Mouse (Mus musculus): ENCODE data around the gene Slc35f1. TPM values are rescaled to one million over a fixed set of nuclear protein-coding genes. Genes with fewer than 3 reads are reported as not detected.

Gene Slc35f1
- total and polyA plus RNA-seq, 2 experiments from 2014 or later, result 35.2 to 111 TPM

GRCm38 (mm10) chr10:52807808-52808207 lies 117.5 kb downstream of the Slc35f1 start:
- no peak overlapping the region for H3K4me2 ChIP-seq (ENCODE audit: low read depth, low read length, poor library complexity, severe bottlenecking)
- no peak for TF ChIP-seq CTCF (IDR thresholded peaks at IDR 0.05)
- no peak overlapping the region for H3K9ac ChIP-seq (replicated peaks; ENCODE audit: low read length, poor library complexity, severe bottlenecking)
- H3K27me3 ChIP-seq (ENCODE audit: insufficient read depth, low read length), result no peaks in the 10 kb centered on the region
- no peaks in the 10 kb centered on the region for H3K9me3 ChIP-seq (ENCODE audit: low read length)
- H3K4me3 ChIP-seq (ENCODE audit: low read depth, low read length), result no peak overlapping the region
- H3K36me3 ChIP-seq (ENCODE audit: insufficient read depth, low read length), result no peaks in the 10 kb centered on the region
- no peak for DNase-seq (ENCODE audit: low spot score)
- H3K4me1 ChIP-seq (ENCODE audit: insufficient read depth, low read length), result no peaks in the 10 kb centered on the region
- ATAC-seq (ENCODE audit: low FRiP score), result no peak
- 32% methylated on average over 2 of the region's 2 CpGs for WGBS
- H3K27ac ChIP-seq (ENCODE audit: low read depth, low read length), result no peak overlapping the region

DNA sequence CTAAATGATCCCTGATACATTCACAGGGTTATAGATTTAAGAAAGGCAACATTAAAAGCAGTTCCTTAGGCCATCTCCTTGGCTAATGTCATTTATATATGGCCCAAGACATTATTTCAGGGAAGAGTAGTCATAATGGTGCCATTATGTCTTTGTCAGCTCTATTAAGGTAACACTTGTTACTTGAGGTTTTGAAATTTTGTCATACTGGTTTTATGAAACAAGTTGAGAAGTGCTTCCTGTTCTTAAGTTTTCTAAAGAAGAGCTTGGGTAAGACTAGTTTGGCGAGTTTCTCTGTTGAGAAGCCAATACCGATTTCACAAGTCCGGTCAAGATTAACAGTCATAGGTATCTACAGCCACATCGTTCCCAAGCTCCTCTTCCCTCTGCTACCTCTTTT lies 122.5 kb downstream of the Slc35f1 start:
- DNase-seq (ENCODE audit: low spot score) (no peak), ATAC-seq (ENCODE audit: low FRiP score) (no peak)
- H3K27ac ChIP-seq (ENCODE audit: low read depth, low read length), result no peak overlapping the region
- no peak overlapping the region for H3K4me3 ChIP-seq (ENCODE audit: low read depth, low read length)
- no peak for TF ChIP-seq CTCF (IDR thresholded peaks at IDR 0.05)
- H3K36me3 ChIP-seq (ENCODE audit: insufficient read depth, low read length), result no peaks in the 10 kb centered on the region
- H3K27me3 ChIP-seq (ENCODE audit: insufficient read depth, low read length), result no peaks in the 10 kb centered on the region
- H3K9ac ChIP-seq (replicated peaks; ENCODE audit: low read length, poor library complexity, severe bottlenecking), result no peak overlapping the region
- no peaks in the 10 kb centered on the region for H3K4me1 ChIP-seq (ENCODE audit: insufficient read depth, low read length)
- no peak overlapping the region for H3K4me2 ChIP-seq (ENCODE audit: low read depth, low read length, poor library complexity, severe bottlenecking)
- H3K9me3 ChIP-seq (ENCODE audit: low read length), result no peaks in the 10 kb centered on the region
- 93% methylated on average over 4 of the region's 4 CpGs for WGBS

GRCm38 (mm10) chr10:52814358-52814757 lies 124.0 kb downstream of the Slc35f1 start:
- no peaks in the 10 kb centered on the region for H3K4me1 ChIP-seq (ENCODE audit: insufficient read depth, low read length)
- WGBS, result 77% methylated on average over 5 of the region's 5 CpGs
- DNase-seq (ENCODE audit: low spot score), result no peak
- H3K4me3 ChIP-seq (ENCODE audit: low read depth, low read length), result no peak overlapping the region
- no peaks in the 10 kb centered on the region for H3K9me3 ChIP-seq (ENCODE audit: low read length)
- H3K27ac ChIP-seq (ENCODE audit: low read depth, low read length), result no peak overlapping the region
- no peaks in the 10 kb centered on the region for H3K36me3 ChIP-seq (ENCODE audit: insufficient read depth, low read length)
- no peak for TF ChIP-seq CTCF (IDR thresholded peaks at IDR 0.05)
- H3K27me3 ChIP-seq (ENCODE audit: insufficient read depth, low read length), result no peaks in the 10 kb centered on the region
- no peak overlapping the region for H3K4me2 ChIP-seq (ENCODE audit: low read depth, low read length, poor library complexity, severe bottlenecking)
- ATAC-seq (ENCODE audit: low FRiP score), result no peak
- H3K9ac ChIP-seq (replicated peaks; ENCODE audit: low read length, poor library complexity, severe bottlenecking), result no peak overlapping the region

- Histone ChIP-seq H3K4me1 (ENCODE audit: insufficient read depth, low read length) (no peaks in the 10 kb centered on the region), H3K4me3 (ENCODE audit: low read depth, low read length) (no peak overlapping the region), H3K4me2 (ENCODE audit: low read depth, low read length, poor library complexity, severe bottlenecking) (no peak overlapping the region), H3K27ac (ENCODE audit: low read depth, low read length) (no peak overlapping the region), H3K27me3 (ENCODE audit: insufficient read depth, low read length) (no peaks in the 10 kb centered on the region), H3K9me3 (ENCODE audit: low read length) (no peaks in the 10 kb centered on the region), H3K36me3 (ENCODE audit: insufficient read depth, low read length) (no peaks in the 10 kb centered on the region), H3K9ac (replicated peaks; ENCODE audit: low read length, poor library complexity, severe bottlenecking) (no peak overlapping the region)
- TF ChIP-seq CTCF (IDR thresholded peaks at IDR 0.05), result 0 out of 2 replicates have a peak, but pooled peaks have one; percentile 12
- DNase-seq (ENCODE audit: low spot score) (no peak), ATAC-seq (ENCODE audit: low FRiP score) (no peak)
- 93% methylated on average over 1 of the region's 1 CpGs for WGBS
These were observed 129.3 kb downstream of the Slc35f1 start for GRCm38 (mm10) chr10:52819661-52820060.

DNA sequence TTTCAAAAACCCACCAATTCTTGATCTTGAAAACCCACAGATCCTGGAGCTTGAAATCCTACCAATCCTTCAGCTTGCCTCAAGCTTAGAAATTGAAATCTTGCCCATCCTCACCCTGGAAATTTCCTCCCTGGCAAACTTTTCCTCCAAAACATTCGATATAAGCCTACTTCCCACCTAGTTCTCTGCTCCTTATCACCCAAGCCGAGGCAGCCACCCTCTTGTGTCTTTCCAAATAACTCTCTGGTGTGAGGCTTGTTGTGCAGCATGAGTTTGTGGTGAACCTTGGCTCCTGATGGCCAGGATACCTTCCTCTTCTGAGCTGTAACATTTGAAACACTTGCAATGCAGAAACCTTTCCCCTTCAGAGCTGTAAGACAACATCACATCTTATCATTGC lies 132.6 kb downstream of the Slc35f1 start:
- ATAC-seq (ENCODE audit: low FRiP score), result no peak
- TF ChIP-seq CTCF (IDR thresholded peaks at IDR 0.05), result no peak

GRCm38 (mm10) chr10:52825746-52826145 lies 135.4 kb downstream of the Slc35f1 start:
- no peak overlapping the region for H3K4me3 ChIP-seq (ENCODE audit: low read depth, low read length)
- H3K9ac ChIP-seq (replicated peaks; ENCODE audit: low read length, poor library complexity, severe bottlenecking), result no peak overlapping the region
- no peaks in the 10 kb centered on the region; the same call in 1 of the 2 replicates for H3K36me3 ChIP-seq (ENCODE audit: insufficient read depth, low read length)
- 89% methylated on average over 4 of the region's 4 CpGs for WGBS
- no peaks in the 10 kb centered on the region for H3K9me3 ChIP-seq (ENCODE audit: low read length)
- no peak overlapping the region for H3K4me2 ChIP-seq (ENCODE audit: low read depth, low read length, poor library complexity, severe bottlenecking)
- no peak for ATAC-seq (ENCODE audit: low FRiP score)
- H3K27ac ChIP-seq (ENCODE audit: low read depth, low read length), result no peak overlapping the region
- DNase-seq (ENCODE audit: low spot score), result no peak
- H3K4me1 ChIP-seq (ENCODE audit: insufficient read depth, low read length), result no peaks in the 10 kb centered on the region
- TF ChIP-seq CTCF (IDR thresholded peaks at IDR 0.05), result no peak
- H3K27me3 ChIP-seq (ENCODE audit: insufficient read depth, low read length), result no peaks in the 10 kb centered on the region

More for the DNA sequence above, 132.6 kb downstream of the Slc35f1 start:
- 92% methylated on average over 2 of the region's 2 CpGs for WGBS
- Histone ChIP-seq H3K4me1 (ENCODE audit: insufficient read depth, low read length) (no peaks in the 10 kb centered on the region), H3K4me3 (ENCODE audit: low read depth, low read length) (no peak overlapping the region), H3K9me3 (ENCODE audit: low read length) (no peaks in the 10 kb centered on the region), H3K36me3 (ENCODE audit: insufficient read depth, low read length) (no peaks in the 10 kb centered on the region; the same call in 1 of the 2 replicates), H3K27ac (ENCODE audit: low read depth, low read length) (no peak overlapping the region), H3K4me2 (ENCODE audit: low read depth, low read length, poor library complexity, severe bottlenecking) (no peak overlapping the region), H3K9ac (replicated peaks; ENCODE audit: low read length, poor library complexity, severe bottlenecking) (no peak overlapping the region), H3K27me3 (ENCODE audit: insufficient read depth, low read length) (no peaks in the 10 kb centered on the region)
- DNase-seq (ENCODE audit: low spot score), result no peak
